Mouse (Mus musculus) lung, adult 18-20 months (tissue): ENCODE measurements around the gene Aarsd1.

Experiments used
- DNase-seq, 2 experiments: peaks; one replicate each; pipeline ENCODE4 v3.0.0; 2022; ENCODE audit warnings: mixed read lengths in 2 of 2

Gene Aarsd1

GRCm38 (mm10) chr11:101374421-101374938 lies 42.9 kb downstream of the Aarsd1 start:
- no peak for DNase-seq

GRCm38 (mm10) chr11:101370141-101370540 lies 47.3 kb downstream of the Aarsd1 start:
- DNase-seq: no peak

GRCm38 (mm10) chr11:101367326-101367935 lies 50.0 kb downstream of the Aarsd1 start, which contains the start of gene G6pc:
Gene G6pc, plus strand, starts transcription at chr11:101367561.
- DNase-seq: no peak

GRCm38 (mm10) chr11:101364531-101364931 lies 52.9 kb downstream of the Aarsd1 start:
- no peak for DNase-seq

GRCm38 (mm10) chr11:101360651-101361113 lies 56.7 kb downstream of the Aarsd1 start:
- DNase-seq: peak in 1 of 2 experiments; percentile 26

GRCm38 (mm10) chr11:101359776-101360175 lies 57.6 kb downstream of the Aarsd1 start:
- no peak for DNase-seq

GRCm38 (mm10) chr11:101357505-101358182 lies 59.8 kb downstream of the Aarsd1 start:
- no peak for DNase-seq
